Mouse (Mus musculus): ENCODE results near the gene Tns3.

Gene Tns3

GRCm38 (mm10) chr11:8530506-8530905 is 133.8 kb downstream of the Tns3 start:
- DNase-seq (ENCODE audit: low spot score), result no peak

DNA sequence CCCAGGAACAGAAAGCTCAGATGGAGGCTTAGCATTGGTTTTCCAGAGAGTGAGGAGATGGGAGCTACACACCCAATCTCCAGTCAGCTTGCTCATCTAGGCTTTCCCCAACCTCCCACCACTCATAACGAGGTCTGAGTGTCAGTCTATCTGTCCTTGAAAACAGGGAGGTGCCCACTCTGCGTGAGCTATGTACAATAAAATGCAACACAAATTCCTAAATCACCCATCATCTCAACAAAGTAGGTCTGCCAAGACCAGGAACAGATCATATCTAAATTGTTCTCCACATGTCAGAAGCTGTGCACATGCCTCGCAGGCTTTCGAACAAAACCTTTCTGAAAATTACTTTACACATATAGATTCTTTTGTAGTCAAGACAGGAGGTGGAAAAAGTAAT is 134.3 kb downstream of the Tns3 start:
- no peak for DNase-seq (ENCODE audit: low spot score)

- DNase-seq (ENCODE audit: low spot score), result no peak
These were observed 138.7 kb downstream of the Tns3 start for GRCm38 (mm10) chr11:8525463-8526145.

DNA sequence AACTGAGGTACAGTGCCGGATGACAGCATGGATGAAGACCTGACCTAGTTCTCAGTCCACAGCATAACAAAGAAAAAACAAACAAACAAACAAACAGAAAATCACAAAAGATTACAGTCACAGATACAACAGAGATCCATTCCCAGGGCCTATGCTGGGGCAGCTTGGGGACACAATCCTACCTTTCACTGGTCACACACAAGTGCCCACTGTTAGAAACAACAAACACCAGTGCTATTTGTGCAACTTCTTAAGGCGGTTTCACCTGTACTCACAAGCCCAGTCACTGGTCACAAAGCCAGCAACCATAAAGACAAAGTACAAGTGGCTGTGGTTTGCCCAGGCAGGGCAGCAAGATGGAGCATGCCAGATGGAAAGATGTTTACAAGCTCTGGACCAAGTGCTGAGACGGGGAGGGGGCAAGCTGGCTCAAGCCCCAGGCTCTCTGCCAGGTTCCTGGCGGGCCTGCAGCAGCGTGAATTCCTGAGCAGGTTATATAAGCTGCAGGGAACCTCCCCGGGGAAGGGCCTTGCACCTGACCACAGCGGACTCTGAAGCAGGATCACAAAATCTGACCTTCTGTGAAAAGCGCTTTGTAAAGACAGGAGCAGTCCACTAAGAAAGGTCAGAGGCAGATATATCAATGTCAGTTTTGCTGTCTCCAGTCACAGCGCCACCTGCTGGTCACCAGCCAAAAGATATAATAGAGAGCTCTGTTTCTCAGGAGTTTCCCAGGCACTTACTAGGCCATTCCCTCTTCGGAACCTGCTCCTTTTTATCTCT is 140.8 kb downstream of the Tns3 start:
- peak; percentile 76 for DNase-seq (ENCODE audit: low spot score)

- peak; percentile 54 for DNase-seq (ENCODE audit: low spot score)
These were observed 150.7 kb downstream of the Tns3 start for GRCm38 (mm10) chr11:8513359-8514253.

- no peak for DNase-seq (ENCODE audit: low spot score)
These were observed 154.0 kb downstream of the Tns3 start for GRCm38 (mm10) chr11:8510294-8510693.

GRCm38 (mm10) chr11:8509614-8510013 is 154.7 kb downstream of the Tns3 start:
- DNase-seq (ENCODE audit: low spot score), result no peak

DNA sequence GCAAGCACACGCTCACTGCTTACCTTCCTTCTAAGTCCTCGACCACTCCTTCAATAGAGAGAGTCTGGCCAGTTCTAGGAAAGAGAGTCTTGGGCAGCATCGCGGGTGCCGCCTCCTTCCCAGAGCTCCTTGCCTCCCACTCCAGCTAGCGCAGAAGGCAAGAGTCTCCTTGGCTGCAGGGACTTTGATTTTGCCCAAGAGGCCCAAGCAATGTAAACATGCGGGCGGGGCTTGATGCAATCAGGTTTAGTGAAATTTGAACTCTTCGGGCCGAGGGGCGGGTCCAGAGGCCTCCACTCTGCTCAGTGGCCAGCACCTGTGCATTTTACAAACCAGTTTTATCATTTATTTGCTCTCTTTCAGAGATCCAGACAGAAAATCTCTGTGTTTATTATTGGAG is 160.6 kb downstream of the Tns3 start:
- DNase-seq (ENCODE audit: low spot score), result no peak

GRCm38 (mm10) chr11:8500855-8501254 is 163.5 kb downstream of the Tns3 start:
- no peak for DNase-seq (ENCODE audit: low spot score)

DNA sequence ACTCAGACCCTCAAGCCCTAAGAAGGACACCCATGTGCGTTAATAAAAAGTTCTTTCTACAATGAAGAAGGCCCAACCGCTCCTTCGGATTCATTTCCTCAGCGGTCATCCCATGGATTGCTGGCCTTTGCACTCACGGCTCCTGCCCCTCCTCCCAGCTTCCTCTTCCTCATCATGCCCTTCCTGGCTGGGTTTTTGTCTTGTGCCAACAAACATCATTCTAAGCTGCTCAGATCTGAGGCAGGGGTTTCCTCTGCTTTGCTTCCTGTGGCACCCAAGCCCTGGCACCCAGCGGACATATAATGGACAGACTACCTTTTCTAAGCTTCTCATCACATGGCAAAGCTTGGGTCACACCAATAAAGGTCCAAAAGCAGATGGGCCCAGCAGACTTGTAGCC is 167.2 kb downstream of the Tns3 start:
- DNase-seq (ENCODE audit: low spot score), result no peak

GRCm38 (mm10) chr11:8496686-8497085 is 167.6 kb downstream of the Tns3 start:
- no peak for DNase-seq (ENCODE audit: low spot score)

- no peak for DNase-seq (ENCODE audit: low spot score)
These were observed 168.5 kb downstream of the Tns3 start for GRCm38 (mm10) chr11:8495801-8496200.

DNA sequence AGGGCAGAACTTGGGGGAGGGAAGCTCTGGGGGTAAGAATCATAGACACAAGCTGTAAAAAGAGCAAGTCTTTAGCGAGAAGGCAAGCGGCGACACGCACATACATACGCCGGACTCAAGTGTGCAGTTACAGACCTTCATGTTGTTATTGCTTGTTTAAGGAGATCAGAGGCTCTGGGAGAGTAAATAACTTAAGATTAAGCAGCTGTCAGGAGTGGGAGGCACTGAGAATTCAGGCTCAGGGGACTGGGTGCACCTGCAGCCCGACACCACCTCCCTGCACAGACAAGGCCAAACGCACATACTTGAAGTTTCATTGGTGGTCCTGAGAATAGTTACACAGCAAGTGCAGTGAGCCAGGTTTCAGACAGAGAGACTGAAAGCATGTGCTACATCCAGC is 169.3 kb downstream of the Tns3 start:
- no peak for DNase-seq (ENCODE audit: low spot score)

GRCm38 (mm10) chr11:8493931-8494490 is 170.3 kb downstream of the Tns3 start:
- no peak for DNase-seq (ENCODE audit: low spot score)

DNA sequence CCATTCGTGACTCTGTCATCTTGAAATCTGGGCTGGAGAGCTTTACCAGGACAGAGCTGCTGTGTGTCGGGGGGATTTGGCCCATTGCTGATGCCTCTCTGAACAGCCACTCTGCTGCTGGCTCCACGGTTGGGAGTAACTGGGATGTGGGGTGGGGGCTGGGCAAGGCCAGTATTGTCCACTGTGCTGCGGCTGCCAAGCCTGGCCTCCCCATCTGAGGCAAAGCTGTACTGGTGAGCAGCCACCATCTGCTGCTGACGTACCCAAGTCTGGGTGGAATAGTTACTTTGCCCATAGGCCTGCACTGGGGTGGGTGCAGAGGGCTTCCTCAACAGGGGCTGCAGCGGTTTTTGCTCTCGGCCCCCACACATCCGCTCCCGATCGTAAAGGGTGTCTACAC is 172.0 kb downstream of the Tns3 start:
- no peak for DNase-seq (ENCODE audit: low spot score)

DNA sequence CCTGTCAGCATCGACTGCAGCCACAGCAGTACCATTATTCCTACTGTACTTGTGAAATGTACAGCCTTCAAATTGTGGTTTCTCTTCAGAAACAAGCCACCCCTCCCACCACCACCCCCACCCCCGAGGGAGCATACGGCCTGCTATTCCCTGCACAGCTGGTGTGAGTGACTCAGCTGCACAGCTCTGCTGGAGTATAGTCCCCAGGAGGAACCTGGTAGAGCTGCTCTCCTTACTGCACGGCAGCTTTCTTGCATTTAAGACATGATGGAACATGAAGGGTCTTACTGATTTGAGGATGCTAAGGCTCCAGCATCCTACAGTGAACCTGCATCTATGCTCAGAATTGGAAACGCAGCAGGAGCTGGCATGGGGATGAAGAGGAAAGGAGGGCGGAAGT is 176.1 kb downstream of the Tns3 start:
- DNase-seq (ENCODE audit: low spot score), result no peak

- no peak for DNase-seq (ENCODE audit: low spot score)
These were observed 177.8 kb downstream of the Tns3 start for GRCm38 (mm10) chr11:8486552-8486951.

GRCm38 (mm10) chr11:8484538-8484937 is 179.8 kb downstream of the Tns3 start:
- peak; percentile 64 for DNase-seq (ENCODE audit: low spot score)

- DNase-seq (ENCODE audit: low spot score), result no peak
These were observed 181.6 kb downstream of the Tns3 start for GRCm38 (mm10) chr11:8482721-8483120.

- DNase-seq (ENCODE audit: low spot score), result no peak
These were observed 182.4 kb downstream of the Tns3 start for GRCm38 (mm10) chr11:8481962-8482361.

- no peak for DNase-seq (ENCODE audit: low spot score)
These were observed 182.8 kb downstream of the Tns3 start for GRCm38 (mm10) chr11:8481529-8481928.

GRCm38 (mm10) chr11:8479858-8480257 is 184.5 kb downstream of the Tns3 start:
- DNase-seq (ENCODE audit: low spot score), result no peak
